Mouse (Mus musculus): ENCODE measurements around the gene Mars.

DNA sequence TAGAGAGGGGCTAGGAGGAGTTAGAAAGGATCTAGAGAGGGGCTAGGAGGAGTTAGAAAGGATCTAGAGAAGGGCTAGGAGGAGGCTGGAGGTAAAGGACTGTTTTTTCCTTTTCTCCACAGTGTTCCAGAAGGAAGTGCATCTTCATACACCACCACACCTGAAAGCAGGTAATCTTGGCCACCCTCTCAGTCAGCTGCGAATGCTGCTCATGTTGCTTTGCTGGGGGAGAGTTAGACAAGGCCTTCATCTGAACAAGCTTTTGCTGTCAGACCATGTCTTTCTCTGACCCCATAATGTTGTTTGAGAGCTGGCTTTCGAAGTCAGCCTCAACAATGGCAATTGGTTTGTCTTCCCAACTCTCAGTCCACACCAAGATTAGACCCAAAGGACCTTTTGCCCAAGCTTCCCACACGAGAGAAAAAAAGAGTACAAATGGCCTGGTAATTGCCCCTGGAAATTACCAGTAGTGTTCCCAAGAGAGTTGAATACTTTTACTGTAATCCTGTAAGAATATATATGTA is 17.9 kb downstream of the Mars start:
- TF ChIP-seq POLR2A (IDR thresholded peaks at IDR 0.05; ENCODE audit: extremely low read depth, insufficient read depth, low read length) (no peak), CTCF (IDR thresholded peaks at IDR 0.05; ENCODE audit: low read depth, low read length) (no peak)
